Mouse (Mus musculus) cerebellum, postnatal 14 days (tissue): ENCODE data around the gene Cep41.

Experiments used
- DNase-seq, 2 experiments: peaks; one replicate each; pipeline ENCODE4 v3.0.0; 2021; ENCODE audit warnings: mixed read lengths in 2 of 2

The Cep41 gene

DNA sequence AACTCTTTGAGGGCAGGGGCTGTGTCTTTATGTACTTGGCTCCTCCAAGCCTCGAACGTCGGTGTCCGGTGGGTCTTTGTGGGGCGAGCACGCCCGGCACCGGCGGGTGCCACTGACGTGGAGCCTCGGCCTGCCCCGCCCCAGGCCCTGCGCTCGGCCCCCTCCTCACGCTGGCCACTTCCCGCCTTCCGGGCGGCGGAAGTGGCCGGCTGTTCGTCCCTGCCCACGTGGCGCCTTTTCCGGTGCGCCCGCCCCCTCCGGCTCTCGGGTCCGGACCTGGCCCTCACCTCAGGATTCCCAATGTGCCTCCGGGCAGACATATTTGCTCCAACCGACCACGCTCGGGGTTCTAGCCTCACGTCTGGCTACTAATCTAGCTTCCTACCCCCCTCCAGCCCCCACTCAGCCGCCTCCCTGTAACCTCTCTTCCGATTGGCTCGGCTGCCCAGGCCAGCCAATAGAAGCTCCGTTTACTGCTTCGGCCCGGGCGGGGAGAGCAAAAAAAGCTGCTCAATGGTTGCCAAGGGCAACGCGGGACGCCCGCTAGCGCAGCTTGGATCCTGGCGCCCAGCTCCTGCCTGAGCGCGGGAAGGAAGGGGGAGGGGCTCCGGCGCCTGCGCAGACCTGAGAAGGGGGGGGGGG, at the start of gene Cep41:
Cep41 (minus strand) TSS at position 400 of the 642 bp plus-strand sequence.
- DNase-seq: peak; percentile 99

- DNase-seq: peak; percentile 56 to 65
These were observed 45.7 kb upstream of the Cep41 start for GRCm38 (mm10) chr6:30739177-30739747.

GRCm38 (mm10) chr6:30738464-30739006, 45.0 kb upstream of the Cep41 start:
- DNase-seq: peak; percentile 42 to 51

- peak; percentile 86 for DNase-seq
These were observed 44.3 kb upstream of the Cep41 start for GRCm38 (mm10) chr6:30737548-30738463.

- DNase-seq: peak; percentile 83 to 85
These were observed 43.5 kb upstream of the Cep41 start for GRCm38 (mm10) chr6:30736864-30737547.

DNA sequence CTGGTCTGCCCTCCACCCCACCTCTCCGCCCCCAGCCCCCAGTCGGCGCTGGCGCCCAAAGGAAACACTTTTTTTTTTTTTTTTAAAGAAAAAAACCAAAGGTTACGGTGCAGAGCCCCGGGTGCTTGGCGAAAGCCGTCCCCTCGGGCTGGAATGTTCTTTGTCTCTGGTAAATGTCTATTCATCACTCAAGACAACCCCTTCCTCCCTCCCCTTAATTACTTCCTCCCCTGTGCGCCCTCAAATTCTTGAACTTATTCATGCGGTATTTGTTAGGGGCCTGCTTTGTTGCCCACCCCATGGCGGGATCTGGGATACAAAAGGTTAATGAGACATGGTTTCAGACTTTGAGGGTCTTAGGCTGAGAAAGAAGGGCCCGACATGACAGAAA, 42.8 kb upstream of the Cep41 start:
- DNase-seq: no peak

- DNase-seq: no peak
These were observed 42.3 kb upstream of the Cep41 start for GRCm38 (mm10) chr6:30735728-30736371.

DNA sequence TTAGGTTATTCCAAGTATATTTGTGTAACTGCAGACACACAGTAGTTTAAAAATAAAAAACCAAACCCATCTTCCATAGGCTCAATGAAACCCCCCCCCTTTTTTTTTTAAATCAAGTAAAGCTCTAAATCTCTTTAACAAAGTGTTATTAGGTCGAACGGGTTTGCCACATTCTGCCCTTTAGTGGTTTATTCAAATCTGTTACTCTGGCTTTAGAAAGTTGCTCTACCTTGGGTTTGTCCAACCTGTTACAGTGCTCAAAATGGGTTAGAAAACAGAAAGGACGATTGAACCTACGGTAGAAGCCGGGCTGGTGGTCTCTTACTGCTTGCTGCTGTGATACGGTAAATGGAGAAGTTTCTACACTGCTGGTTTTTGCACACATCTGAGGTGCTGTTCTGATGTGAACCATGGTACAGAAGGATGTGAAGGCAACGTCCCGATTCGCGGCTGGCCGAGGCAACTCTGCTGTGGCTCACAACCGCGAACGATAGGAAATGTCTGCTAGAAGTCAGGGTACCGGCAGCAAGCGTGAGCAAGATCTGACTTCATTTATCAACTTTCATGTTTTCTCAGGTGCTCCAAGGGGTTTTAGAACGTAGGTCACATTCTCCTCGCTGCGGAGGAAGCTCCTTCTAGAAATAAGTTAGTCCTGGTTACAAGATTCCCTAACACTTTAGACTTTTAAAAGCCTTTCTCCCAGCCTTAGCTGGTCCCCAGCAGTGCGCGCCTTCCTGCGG, 41.6 kb upstream of the Cep41 start:
- no peak for DNase-seq

GRCm38 (mm10) chr6:30734465-30734864, 40.9 kb upstream of the Cep41 start:
- DNase-seq: no peak

GRCm38 (mm10) chr6:30732571-30733130, 39.1 kb upstream of the Cep41 start:
- no peak for DNase-seq

DNA sequence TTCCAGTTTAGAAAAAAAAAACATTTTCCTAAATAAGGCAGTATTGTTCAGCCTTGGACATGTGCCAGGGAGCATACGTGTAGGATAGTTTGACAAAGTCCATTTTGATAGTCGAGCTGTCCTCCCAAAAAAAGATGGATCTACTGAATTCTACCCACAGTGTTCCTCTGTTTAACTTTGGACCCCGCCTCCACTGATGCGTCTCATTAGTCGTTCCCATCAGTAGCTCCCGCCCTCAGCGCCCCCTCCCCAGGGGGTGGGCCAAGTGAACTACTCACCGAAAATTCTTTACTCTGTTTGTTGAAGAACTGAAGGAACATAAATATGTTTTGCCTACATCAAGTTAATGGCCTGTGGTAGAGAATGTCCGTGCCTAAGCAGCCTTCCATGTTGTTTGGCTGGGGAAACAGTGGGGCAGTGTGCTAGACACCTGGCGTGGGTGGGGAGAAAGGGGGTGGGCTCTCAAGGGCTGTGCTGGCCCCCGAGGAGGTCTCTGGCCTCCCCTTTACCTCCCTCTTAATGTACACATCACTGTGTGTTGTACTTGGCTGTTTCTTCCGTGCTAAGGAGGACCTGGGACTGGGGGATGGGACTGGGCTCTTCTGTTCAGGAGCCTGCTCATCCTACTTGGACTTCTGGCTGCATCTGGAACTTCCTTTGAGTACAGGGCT, 36.9 kb upstream of the Cep41 start:
- DNase-seq: no peak

DNA sequence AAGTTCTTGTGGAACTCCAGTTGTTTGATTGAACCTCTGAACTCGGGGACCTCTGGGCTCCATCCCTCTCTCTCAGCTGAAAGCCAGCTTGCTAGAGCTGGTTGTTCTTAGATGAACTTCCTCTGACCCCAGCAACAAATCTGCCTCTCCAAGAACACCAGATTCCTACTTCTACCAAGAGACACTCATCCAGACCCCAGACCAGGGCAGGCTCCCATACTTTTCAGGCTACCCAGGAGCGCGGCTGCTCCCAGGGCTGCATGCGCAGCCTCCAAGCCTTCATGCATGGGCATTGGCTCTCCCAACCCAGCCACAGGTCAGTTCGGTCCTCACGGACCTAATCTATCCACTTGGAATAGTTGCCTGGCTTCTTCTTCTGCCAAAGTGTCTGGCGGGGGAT, 29.8 kb upstream of the Cep41 start, which contains the start of gene Mest:
Mest (plus strand) TSS at position 217 of the 400 bp plus-strand sequence.
- DNase-seq: no peak

GRCm38 (mm10) chr6:30722385-30723164, 29.0 kb upstream of the Cep41 start:
- no peak for DNase-seq

DNA sequence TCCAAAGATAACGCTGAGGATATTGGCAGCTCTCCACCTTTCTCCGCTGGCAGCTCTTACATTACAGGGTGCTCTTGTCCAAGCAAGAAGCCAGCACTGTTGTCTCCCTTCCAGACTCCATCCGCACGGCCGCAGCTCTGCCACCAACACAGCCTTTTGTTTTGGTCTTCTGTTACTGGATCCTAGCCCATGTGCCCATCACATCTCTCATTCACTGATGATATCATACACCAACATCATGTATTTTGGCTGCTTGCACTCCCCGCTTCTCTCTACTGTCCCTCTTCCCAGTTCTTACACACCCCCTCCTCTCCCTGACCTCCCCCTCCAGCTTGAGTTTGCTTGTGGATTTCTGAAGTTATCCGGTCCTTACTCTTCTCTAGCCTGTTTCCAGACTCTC, 23.2 kb upstream of the Cep41 start:
- no peak for DNase-seq

DNA sequence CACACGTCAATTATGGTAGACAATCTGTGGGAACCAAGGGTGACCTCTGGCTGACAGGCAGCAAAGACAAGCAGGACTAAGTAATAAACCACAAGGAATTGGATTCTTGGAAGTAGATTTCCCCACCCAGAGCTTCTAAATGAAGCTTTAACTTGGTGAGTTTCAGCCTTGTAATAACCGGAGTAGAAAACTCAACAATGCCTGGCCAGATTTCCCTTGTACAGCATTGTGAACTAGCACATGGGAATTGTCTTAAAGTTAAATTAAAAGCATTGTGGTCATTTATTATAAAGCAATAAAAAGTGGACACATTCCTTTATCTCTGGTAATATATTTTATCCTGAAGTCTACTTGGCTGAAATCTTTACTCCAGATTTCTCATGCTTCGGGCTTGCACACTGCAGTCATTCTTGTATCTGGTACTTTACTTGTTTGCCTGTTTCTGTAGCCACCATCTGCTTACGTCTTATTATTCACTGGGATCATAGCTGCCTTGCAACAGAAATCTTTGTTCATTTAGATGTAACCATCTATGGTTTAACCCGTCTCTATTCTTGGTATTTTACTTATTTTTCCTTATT, 21.4 kb upstream of the Cep41 start:
- DNase-seq: no peak

GRCm38 (mm10) chr6:30713896-30714295, 20.3 kb upstream of the Cep41 start:
- DNase-seq: no peak

DNA sequence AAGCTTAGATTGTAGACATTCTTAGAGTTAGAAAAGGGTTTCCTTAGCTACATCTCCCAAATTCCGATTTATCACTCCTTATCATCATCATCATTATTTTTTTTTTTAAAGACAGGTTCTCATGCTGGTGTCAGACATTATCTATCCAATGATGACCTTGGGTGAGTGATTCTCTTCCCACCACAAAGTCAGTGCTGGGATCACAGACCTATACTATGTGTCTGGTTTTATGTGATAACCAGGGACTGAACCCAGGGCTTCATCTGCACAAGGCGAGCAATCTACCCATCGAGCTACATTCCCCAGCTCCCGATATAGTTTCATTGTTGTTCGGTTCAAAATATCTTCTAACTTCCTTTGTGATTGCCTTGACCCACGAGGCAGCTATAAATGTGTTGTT, 19.9 kb upstream of the Cep41 start:
- DNase-seq: no peak

DNA sequence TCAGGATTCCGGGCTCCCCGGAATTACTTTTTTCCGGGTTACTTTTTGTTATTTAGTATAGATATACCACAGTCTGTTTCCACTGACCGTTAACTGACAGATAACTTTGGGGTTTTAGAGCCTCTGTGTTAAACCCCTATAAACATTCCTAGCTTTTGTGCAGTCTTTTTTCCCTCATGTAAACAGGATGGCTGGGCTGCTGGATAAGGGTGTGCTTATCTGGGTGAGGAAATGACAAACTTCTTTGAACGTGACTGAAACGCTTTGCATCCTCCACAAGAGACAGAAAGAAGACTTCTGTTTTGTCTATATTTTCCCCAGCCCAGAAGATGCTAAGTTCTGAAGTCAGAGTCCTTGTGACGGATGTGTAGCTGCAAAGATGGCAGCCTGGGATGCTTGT, 18.9 kb upstream of the Cep41 start:
- no peak for DNase-seq

DNA sequence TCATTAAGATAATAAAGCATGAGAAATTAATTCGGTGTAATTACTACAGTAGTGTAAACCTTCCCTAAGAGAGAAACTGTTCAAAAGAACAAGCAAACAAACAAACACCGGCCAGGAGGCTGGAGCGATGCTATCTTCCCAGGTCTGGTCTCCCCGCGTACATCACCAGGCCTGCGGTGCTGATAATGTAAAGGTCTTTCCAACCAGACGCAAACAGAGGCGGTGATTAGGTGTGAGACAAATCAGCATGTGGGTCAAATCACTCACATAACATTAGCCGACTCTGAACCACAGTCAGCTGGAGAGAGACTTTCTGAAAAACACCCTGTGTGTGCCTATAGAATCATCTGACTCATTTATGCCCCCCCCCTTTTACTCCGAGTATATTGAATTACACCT, 17.8 kb upstream of the Cep41 start:
- no peak for DNase-seq
